In genomic region chr9:42091561-42091960, GRCm38 (mm10) we compare ENCODE assay signal across 13 mouse cellular contexts.
"Had no signal": no experiment of that assay in that cellular context is flagged by ENCODE, and none has a peak within 500 bp of the region (broad histone marks: within the 10 kb centered on the region; RNA-seq: fewer than 3 reads in every experiment).

No protein-coding gene starts in this region.

- H3K4me3 ChIP-seq: midbrain, embryonic 10.5 days; midbrain, embryonic 12.5 days; neural tube, embryonic 12.5 days had no signal

- H3K27me3 ChIP-seq: midbrain, embryonic 12.5 days; neural tube, embryonic 12.5 days had no signal

- H3K4me2 ChIP-seq: lung, embryonic 14.5 days; midbrain, embryonic 12.5 days; neural tube, embryonic 12.5 days had no signal

- H3K9ac ChIP-seq: lung, embryonic 14.5 days; midbrain, embryonic 12.5 days; neural tube, embryonic 12.5 days had no signal

- DNase-seq: lung, adult 18-20 months; lung, embryonic 14.5 days; lung, postnatal 10 days; lung, postnatal 4 days; midbrain, embryonic 14.5 days; right cerebral cortex, postnatal 14 days; spleen, adult 18-20 months; thymus, adult 18-20 months; thymus, postnatal 14 days; thymus, postnatal 36 days had no signal

- H3K4me1 ChIP-seq: midbrain, embryonic 10.5 days; midbrain, embryonic 12.5 days had no signal

- H3K36me3 ChIP-seq: midbrain, embryonic 10.5 days; midbrain, embryonic 12.5 days had no signal

- H3K9me3 ChIP-seq: midbrain, embryonic 10.5 days; midbrain, embryonic 12.5 days; neural tube, embryonic 12.5 days had no signal

- H3K27ac ChIP-seq: midbrain, embryonic 10.5 days; midbrain, embryonic 12.5 days; neural tube, embryonic 12.5 days had no signal
